Mouse (Mus musculus) adrenal gland, postnatal 4 days (tissue): ENCODE data around the gene Mcrip1. TPM values are rescaled to one million over a fixed set of nuclear protein-coding genes. Genes with fewer than 3 reads are reported as not detected.
"Not testable (repeated sequence)": the region's sequence is repeated elsewhere in the genome, so short reads cannot be mapped to it uniquely, and the experiment has no call there.

ENCODE experiments used
- DNase-seq, 2 experiments: peaks; one replicate each; pipeline ENCODE4 v3.0.0; 2021 to 2022; ENCODE audit warnings: low spot score in 2 of 2, mixed read lengths in 2 of 2
- total RNA-seq, 2 experiments: library from RNA; stranded (reverse); gene quantifications; 2 replicates each; pipeline ENCODE4 v1.2.3; 2021

Mcrip1 gene
- total RNA-seq, 2 experiments from 2014 or later: 80.6 to 84.2 TPM

DNA sequence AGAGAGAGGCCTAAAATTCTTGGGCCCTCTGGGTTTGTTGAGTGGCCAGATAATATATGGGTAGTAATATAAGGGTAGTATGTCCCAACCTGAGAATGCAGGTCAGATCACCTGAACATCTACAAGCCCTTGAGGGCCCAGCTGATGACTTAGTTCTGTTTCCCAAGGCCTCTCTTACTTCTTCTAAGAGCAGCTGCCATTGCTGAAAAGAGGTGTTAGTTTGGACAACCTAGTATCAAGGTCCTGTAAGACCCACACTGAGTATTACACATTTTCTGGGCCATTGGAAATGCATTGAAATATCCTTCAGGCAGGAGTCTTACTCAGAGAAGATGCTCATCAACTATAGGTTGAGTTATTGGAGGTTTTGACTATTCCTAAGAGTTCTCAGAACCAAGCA is 26.4 kb upstream of the Mcrip1 start:
- DNase-seq: no peak

DNA sequence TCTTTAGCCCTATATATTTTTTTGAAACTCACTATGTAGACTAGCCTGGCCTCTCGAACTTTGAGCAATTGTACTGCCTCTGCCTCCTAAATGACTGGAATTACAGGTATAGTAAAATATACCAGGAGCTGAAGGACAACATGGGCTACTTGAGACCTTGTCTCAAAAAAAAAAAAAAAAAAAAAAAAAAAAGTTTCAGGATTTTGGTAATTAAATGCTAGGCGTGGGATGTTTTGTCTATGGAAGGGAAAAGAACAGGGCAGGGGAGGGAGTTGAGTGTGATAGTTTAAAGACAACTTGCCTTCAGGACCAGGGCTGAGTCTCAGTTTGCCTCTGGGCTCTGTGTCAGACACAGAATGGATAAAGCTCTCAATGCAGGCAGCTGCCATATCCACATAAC is 25.5 kb upstream of the Mcrip1 start:
- DNase-seq: no peak

DNA sequence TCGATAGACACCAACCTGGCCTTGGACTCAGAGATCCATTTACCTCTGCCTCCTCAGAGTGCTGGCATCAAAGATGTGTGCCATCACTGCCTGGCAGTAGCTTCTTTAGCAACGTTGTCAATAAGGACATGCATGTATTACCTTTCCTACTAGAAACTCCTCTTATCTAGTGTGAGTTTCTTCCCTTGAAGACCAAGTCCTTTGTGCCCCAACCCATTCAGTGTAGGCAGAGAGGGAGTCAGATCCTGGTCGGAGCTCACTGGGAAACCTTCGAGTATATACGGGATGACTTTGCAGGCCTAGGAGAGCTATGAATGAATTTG is 24.7 kb upstream of the Mcrip1 start:
- no peak for DNase-seq

DNA sequence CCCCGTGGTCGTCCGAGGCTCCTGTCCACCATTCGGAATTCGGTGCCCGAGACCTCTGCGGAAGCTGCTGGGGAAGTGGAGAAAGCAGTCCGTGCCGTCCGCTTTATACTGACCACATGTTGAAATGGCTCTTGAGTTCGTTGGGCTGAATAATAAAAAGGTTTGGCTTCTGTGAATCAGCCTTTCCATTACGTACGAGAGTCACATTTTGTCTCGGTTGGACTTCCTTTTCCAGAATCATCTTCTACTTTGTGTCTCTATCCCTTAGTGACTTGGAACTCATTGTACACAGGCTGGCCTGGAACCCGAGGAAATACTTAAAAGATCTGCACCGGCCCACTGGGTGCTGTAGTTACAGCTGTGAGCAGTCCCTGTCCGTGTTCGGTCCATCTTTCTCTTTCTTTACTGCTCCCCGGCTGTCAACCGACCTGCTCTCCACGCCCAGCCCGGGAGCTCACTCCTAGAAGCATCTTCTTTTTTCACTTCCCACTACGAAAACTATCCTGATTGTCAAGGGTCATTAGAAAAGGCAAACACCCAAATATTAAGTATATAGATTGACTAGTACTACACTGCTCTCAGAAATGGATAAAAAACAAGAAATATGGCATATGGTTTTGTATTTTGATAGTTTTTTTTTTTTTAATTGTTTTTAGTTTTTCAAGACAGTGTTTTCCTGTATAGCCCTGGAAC is 24.2 kb upstream of the Mcrip1 start:
- no peak for DNase-seq

DNA sequence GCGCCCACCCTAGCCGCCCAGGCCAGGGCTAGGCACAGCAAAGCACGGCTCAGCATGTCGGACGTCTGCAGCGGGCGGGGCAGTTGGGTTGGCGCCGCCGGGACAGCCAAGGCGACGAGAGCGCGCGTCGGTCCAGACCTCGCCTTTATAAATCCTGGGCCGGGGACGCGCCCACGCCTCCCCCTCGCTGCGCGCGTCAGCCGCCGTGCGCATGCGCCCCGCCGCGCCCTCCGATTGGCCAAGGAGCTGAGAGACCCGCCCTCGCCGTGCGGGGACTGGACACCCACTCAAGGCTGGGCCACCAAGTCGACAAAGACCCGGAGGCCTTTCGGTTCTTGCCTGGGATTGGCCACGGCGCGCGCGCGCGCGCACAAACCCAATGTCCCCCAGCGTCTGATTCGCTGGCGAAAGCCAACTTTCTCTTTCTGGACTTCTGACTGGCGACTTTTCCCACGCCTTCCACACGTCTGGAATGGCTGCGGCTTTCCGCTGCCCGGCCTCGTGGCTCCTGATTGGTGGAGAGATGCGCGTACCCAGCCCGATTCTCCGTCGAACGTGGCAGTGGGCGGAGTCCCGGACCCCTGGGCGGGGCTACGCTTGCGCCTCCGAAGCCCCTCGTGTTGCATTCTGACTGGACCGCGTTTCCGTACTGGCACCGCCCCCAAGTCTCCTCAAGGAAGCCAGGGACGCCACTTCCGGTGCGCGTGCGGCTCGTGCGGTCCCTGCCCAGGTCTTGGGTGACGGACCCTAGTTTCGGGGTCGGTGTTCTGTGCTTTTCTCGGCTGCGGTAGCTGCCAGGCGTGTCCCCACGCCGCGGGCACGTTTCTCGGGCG is 23.4 kb upstream of the Mcrip1 start, which contains the start of gene P4hb:
TSS of gene P4hb (minus strand) at position 502 of the 833 bp plus-strand sequence.
- DNase-seq: peak; percentile 99 to 100

DNA sequence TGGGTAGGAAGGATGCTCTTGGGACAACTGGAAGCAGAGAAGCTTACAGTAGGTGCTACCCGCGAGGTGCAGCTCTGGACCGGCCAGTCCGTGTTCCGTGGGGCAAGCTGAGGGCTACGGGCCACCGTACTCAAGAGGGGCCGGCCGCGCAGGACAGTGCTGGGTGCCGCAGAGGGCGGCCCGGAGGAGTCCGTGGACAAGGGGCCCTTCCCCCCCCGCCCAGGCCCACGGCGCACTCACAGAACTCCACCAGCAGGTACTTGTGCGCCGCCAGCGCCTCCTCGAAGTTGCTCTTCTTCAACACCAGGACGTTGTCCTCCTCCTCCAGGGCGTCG is 22.9 kb upstream of the Mcrip1 start:
- DNase-seq: no peak

DNA sequence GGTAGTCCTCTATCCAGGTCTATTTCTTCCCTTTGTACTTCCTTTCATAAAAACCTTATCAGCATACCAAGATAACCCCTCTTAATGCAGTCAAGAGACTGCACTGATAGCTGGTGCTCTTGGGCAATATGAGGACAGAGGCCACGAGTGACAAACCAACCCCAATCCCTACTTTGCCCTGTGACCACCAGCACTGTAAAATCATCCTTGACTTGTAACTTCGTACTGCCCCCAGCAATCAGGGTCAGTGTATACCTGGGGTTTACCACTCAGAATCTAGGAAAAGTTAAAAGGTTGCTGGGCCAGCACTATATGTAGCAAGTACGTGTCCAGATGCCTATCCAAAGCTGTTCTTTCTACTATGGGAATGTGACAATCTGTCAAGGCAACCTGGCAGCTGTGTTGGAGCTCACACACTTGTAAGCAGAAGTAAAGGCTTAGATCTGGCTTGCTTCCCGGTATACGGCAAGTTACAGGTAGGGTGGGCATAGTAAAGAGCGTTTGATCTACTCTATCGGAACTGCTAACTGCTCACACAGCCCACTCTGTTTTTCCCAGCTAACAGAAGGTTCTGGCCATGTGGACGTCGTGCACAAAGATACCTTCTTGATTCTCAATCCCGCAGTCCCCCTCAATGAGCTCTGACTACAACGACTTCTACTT is 22.4 kb upstream of the Mcrip1 start:
- DNase-seq: no peak

DNA sequence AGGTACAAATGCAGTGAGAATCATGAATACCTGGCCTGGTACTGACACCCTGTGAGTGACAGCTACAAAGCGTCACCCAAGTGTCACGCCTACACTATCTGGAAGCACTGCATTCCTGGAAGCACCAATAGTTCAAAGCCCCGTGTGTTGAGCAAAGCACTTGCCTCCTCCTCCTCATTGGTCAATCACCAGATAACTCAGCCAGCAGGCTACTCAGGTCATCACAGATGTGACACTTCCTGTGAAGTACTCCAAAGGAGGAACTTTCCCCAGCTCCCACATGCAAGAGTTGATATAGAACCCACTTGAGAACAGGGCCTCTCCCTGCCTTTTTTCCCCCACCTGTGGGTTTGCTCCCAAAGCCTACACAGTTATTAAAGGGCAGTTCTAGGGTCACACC is 21.6 kb upstream of the Mcrip1 start:
- no peak for DNase-seq

DNA sequence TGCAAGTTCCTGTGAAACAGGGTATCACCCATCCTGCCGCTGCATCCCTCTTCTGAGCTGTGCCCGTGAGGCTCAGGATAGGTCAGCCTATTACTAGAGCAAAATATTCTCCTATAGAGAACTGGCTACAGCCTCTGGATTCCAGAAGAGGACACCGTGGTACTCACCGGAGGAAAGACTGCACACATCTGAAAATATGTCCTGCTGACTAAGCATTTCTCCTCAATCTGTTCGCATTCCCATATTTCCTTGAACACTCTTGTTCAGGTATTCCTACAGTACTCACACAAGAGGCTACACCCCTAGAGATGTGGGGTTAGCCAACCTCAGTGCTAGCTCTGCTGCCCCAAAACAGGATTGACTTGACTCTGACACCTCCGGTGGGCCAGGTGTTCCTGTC is 18.8 kb upstream of the Mcrip1 start:
- DNase-seq: no peak

DNA sequence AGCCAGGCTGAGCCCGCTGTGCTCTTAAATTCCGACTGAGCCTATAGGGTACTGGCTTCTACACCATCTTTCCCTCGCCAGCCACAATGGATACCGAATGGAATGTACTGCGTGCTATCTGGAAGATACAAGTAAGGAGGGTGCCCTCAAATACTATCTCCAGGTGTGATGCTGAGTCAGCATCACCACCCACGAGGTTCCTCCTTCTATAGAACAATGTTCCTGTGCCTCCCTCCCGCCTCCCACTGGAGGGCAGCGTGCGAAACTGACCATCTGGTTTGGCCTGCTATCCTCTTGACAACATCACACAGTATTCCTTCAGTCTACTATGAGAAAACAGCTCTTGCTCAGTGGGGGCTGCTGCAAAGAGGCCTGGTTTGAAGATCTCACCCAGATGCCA is 15.6 kb upstream of the Mcrip1 start:
- DNase-seq: no peak

DNA sequence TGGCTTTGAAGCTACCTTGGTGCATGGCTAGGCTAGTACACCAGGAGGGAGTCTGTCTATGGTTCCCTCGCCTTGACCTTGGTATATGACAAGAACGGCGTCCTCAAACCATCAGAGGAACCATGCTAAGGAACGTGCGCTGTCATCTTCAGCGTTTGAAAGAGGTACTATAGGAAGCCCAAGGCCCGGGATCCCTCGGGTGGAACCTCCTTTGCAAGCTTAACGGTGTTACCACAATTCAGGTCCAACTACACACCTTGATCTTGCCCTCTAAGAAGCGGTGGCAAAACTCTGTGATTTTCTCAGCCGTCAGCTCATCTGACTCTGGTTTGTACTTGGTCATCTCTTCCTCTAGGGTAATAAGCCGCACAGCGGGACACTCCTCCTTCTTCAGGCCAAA is 13.4 kb upstream of the Mcrip1 start:
- DNase-seq: no peak

DNA sequence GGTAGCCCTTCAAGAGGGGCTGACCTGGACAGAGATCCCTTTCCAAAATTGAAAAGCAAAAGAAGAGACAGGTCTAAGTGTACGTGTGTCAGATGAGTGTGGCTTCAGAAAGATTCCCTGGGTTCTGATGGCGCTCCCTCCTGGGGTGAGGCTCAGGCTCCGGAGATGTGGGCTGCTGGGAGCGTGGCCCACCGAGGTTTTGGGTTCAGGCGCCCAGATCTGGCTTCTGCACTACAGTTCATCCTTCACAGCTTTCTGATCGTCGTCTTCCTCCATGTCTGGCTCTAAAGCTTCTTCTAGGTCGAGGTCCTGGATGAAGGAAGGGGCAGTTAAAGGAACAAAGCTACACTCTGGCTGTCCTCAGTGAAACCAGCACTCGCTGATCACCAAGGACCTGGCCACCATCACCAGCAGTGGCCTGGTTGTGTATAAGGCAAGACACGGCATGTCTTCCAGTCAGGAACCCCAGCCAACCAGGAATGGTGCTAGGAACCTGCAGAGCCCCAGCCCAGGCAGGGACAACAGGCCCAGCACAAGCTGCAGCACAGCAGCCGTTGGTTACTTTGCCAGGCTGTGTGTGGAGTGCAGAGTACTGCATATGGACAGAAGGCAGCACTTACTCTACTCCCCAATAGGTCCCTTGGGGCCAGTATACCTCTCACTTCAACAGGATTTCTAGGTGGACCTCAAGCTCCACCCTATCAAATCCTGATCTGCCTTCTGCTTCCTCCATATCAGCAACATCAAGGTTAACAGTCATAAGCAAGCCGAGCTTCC is 11.6 kb upstream of the Mcrip1 start:
- DNase-seq: no peak

DNA sequence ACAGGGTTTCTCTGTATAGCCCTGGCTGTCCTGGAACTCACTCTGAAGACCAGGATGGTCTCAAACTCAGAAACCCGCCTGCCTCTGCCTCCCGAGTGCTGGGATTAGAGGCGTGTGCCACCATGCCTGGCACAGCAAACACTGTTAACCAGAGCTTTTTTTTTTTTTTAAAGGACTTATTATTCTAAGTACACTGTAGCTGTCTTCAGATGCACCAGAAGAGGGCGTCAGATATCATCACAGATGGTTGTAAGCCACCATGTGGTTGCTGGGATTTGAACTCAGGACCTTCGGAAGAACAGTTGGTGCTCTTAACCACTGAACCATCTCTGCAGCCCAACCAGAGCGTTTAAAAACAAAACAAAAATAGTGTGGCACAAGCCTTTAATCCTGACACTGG is 9.3 kb upstream of the Mcrip1 start:
- not testable (repeated sequence) for DNase-seq

DNA sequence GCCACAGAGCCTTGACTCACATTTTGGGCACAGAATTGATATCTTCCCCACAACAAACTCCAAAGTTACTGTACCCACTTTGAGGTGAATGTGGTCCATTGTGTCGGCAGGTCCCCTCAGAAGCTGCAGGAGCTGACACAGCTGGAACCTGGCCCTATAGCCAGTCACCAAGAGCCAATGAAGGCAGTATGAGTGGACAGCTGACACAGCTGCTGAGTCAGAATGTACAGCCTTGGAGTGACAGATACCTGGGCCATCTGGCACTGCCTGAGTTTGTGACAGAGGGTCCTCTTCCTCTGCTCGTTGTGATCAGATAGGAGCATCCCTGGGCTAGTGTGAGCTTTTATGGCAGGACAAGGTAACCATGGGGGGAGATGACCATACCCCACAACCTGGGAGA is 5.7 kb upstream of the Mcrip1 start:
- no peak for DNase-seq

DNA sequence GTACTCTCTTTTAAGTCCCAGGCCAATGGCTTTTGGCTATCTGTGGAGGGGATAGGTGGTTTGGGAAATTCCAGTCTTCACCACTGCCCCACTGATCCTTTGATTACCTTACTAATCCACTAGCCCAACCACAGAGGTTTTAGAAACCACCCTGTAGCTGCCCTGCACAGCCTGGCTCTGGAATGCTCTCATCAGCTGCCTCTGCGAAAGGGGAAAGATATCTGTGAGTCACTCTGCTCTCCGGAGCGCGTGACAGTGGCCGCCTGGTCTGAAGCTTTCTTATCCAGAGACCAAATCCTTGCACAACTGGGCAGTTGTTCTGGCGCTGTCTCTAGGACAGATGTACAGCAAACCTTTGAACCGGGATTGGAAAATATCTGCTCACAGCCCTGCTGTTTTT is 5.3 kb upstream of the Mcrip1 start:
- DNase-seq: no peak

DNA sequence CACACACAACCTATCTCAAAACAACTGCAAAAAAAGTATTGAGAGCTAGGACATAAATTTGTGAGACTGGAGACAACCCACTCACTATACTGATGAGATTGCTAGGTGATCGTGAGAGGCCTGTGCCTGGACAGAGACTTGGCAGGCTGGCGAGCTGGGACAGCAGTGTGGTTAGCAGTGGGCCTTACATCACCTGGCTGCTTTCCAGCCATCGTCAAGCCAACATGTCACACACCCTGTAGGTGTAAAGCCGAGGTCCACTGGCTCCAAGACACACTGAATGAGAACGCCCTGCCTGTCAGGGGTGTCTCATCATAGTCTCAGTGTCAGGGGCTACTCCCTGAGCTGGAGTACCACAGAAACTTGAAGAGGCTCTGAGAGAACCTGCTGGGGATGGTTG is 3.2 kb upstream of the Mcrip1 start:
- no peak for DNase-seq

DNA sequence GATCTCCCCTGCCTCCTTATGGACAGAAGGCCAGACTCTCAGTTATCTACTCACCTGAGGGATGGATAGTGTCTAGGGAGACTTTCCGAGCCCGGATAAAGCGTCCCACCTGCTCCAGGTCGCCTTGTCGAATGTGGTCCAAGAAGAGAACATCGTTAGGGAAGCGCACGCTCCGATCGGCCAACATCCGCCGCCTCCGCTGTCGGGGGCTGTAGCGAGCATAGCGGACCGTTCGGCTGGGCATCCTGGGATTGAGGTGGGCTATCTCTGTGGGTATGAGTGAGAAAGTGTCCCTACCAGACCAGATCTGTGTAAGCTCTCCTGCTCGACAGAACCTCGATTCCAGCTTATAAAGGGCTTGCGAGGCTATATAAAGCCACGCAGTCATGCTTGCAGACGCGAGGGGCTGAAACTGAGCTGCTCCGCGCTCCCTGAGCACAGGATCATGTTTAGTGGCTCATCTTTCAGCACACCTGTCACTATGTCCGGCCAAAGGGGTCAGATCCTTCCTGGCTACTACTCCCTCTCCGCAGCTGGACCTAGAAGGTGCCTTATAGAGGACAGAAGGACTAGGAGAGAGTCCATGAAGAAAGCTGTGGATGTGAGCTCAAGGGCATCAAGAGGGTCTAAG is 1.4 kb upstream of the Mcrip1 start, which contains the start of gene Ppp1r27:
TSS of gene Ppp1r27 (minus strand) at position 323 of the 631 bp plus-strand sequence.
- no peak for DNase-seq

DNA sequence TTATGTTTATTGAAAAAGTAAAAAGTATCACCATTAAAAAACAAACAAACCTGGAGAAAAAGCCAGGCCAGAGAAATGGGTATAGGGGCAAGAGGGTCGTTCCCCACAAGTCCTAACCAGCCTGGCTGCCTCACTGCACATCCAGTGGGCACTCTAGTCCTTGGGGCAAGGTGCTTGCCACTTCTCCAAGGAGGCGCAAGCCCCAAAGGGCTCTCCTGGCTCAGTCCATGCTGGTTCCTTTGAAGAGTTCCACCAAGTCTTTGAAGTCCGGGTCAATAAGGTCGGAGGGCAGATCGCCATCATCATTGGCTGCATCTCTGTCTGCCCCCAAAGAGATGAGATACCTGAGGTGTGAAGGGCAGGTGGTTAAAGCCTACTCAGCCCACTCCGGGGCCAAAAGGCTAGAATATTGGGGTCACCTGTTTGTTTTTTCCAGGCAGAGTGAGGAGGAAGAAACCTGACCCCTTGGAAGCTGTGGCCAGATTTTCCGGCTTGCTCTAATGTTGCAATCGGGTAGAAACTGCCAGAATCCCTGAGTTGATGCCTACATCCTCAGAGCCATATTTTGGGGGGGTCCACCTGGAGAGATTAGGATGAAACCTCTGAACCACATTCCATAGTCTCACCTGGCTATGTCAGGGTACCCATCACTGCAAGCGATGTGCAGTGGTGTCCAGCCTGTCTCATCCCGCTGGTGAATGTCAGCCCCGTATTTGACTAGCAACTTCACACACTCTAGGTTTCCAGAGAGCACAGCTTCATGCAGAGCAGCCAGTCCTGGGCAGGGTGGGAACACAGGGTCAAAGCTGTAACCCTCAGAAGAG is 671 bp upstream of the Mcrip1 start:
- no peak for DNase-seq

DNA sequence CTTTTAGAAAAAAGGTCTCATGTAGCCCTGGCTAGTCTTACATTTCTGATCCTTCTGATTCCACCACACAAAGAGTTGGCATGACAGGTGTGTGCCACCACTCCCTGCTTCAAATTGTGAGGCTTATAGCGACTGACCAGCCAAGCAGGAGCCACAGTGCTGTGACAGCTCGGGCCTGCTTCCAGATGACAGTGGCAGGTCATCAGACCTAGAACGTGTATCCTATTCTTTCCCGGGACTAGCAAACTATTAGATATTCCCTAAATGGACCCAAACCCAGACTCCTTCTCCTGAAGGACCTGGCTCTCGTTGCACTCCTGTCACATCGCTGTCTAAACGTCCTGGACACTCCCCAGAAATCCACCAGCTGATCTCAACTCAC is 750 bp downstream of the Mcrip1 start:
- DNase-seq: no peak

DNA sequence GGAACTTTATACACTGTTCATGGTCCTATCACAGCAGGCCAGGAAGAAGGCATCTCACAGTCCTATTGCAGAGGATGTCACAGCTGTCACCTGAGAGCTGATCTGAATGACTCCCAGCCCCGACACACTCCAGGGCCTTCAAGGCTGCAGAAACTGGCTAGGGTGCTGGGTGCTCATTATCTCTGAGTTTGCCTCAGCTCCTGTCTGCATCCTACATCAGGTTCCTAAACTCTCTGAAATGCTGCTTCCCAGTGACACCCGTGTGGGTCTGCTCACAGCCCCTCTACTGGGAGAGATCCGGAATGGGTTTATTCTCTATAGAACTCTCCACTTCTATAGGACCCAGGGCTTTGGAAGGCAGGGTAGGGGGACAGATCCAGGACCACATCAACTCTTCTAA is 1.3 kb downstream of the Mcrip1 start:
- no peak for DNase-seq
